8 mouse cellular contexts compared by ENCODE assay signal in genomic region chrX:143444581-143444980, GRCm38 (mm10). TPM values are rescaled to one million over a fixed set of nuclear protein-coding genes. Genes with fewer than 3 reads are reported as not detected.
A peak's percentile ranks its signal among the peaks of the same experiment; 100 is the strongest.
DNase-seq lines count a peak whose midpoint lies in the region; ATAC-seq and TF ChIP-seq lines count a peak whose summit lies in the region.

No protein-coding gene starts in this region.

- WGBS in forebrain, embryonic 11.5 days, result 9% methylated on average over 3 of the region's 3 CpGs
- WGBS in lung, postnatal 0 days, result 5% methylated on average over 3 of the region's 3 CpGs

- no peak overlapping the region for H3K9ac ChIP-seq in forebrain, embryonic 11.5 days (ENCODE audit: low read length)
- no peak overlapping the region for H3K9ac ChIP-seq in lung, postnatal 0 days (replicated peaks; ENCODE audit: low read depth)

- no peaks in the 10 kb centered on the region for H3K4me1 ChIP-seq in forebrain, embryonic 11.5 days (replicated peaks; ENCODE audit: control insufficient read depth, insufficient read depth, low read length)
- H3K4me1 ChIP-seq in lung, postnatal 0 days (ENCODE audit: insufficient read depth, low read depth, low read length), result no peaks in the 10 kb centered on the region

- TF ChIP-seq EP300 in lung, postnatal 0 days (IDR thresholded peaks at IDR 0.05), result no peak

- H3K9me3 ChIP-seq in forebrain, embryonic 11.5 days (ENCODE audit: control insufficient read depth, low read length), result no peaks in the 10 kb centered on the region
- no peaks in the 10 kb centered on the region for H3K9me3 ChIP-seq in lung, postnatal 0 days (ENCODE audit: low read length)

- no peak overlapping the region for H3K27ac ChIP-seq in forebrain, embryonic 11.5 days (ENCODE audit: low read depth, low read length)
- H3K27ac ChIP-seq in lung, postnatal 0 days (ENCODE audit: low read length), result no peak overlapping the region

- no peak; the same call in 1 of the 2 replicates for ATAC-seq in forebrain, embryonic 11.5 days (replicated peaks; ENCODE audit: low FRiP score)
- ATAC-seq in lung, postnatal 0 days, result no peak

- TF ChIP-seq CTCF in lung, postnatal 0 days (IDR thresholded peaks at IDR 0.05), result peak; percentile 77

- peaks cover 2% of the 10 kb centered on the region; the same call in 1 of the 2 replicates for H3K27me3 ChIP-seq in forebrain, embryonic 11.5 days (ENCODE audit: control insufficient read depth, insufficient read depth, low read length)
- H3K27me3 ChIP-seq in lung, postnatal 0 days (replicated peaks; ENCODE audit: insufficient read depth, low read length), result no peaks in the 10 kb centered on the region

- H3K36me3 ChIP-seq in forebrain, embryonic 11.5 days (ENCODE audit: control insufficient read depth, insufficient read depth, low read length), result no peaks in the 10 kb centered on the region
- H3K36me3 ChIP-seq in lung, postnatal 0 days (ENCODE audit: insufficient read depth, low read length), result no peaks in the 10 kb centered on the region

- no peak overlapping the region for H3K4me2 ChIP-seq in forebrain, embryonic 11.5 days (ENCODE audit: low read depth, low read length, severe bottlenecking)
- H3K4me2 ChIP-seq in lung, postnatal 0 days (replicated peaks; ENCODE audit: low read depth, low read length), result no peak overlapping the region

- no peak overlapping the region for H3K4me3 ChIP-seq in forebrain, embryonic 11.5 days (ENCODE audit: low read depth, low read length)
- no peak overlapping the region for H3K4me3 ChIP-seq in lung, postnatal 0 days (ENCODE audit: low read depth, low read length)

- DNase-seq in cerebellum, adult 18-20 months, result peak; percentile 6 to 59
- DNase-seq in cerebellum, adult 11-12 months, result no peak
- peak; percentile 15 for DNase-seq in urinary bladder, postnatal 25 days (ENCODE audit: low spot score)
- DNase-seq in urinary bladder, adult 2 months (ENCODE audit: low spot score), result no peak
- DNase-seq in forebrain, embryonic 11.5 days (ENCODE audit: low spot score), result peak; percentile 70
- DNase-seq in kidney, postnatal 10 days, result peak; percentile 53
- DNase-seq in lung, postnatal 0 days (ENCODE audit: low spot score), result peak; percentile 41
- peak; percentile 8 for DNase-seq in thymus, postnatal 14 days

RNA-seq across cellular contexts. Expression of gene Chrdl1, which starts 50.5 kb away (rescaled TPM):
- polyA plus RNA-seq in urinary bladder, adult 2 months (2012; rRNA removed), result 26.3 and 38.6 TPM in 2 replicates
- polyA plus RNA-seq in forebrain, embryonic 11.5 days (2014; fragmentation: Nextera tagmentation; extraction: Ambion mirVana), result 5.1 and 7.3 TPM in 2 replicates
- polyA plus RNA-seq in lung, postnatal 0 days (2015; fragmentation: Nextera tagmentation; extraction: Ambion mirVana), result 0.14 and 0.20 TPM in 2 replicates

Comparison
In these comparisons a context has a peak if more than half of its experiments do, and no peak if none do; other contexts are left out.
1. DNase-seq: peak in cerebellum, adult 18-20 months (2 of 2), urinary bladder, postnatal 25 days (single experiment), forebrain, embryonic 11.5 days (single experiment), kidney, postnatal 10 days (single experiment), lung, postnatal 0 days (single experiment) and thymus, postnatal 14 days (single experiment); none in cerebellum, adult 11-12 months (single experiment) and urinary bladder, adult 2 months (single experiment).